Mouse (Mus musculus) NIH3T3 (cell line): Measurements from ENCODE around the gene Trmt61a.
"Not testable (repeated sequence)": the region's sequence is repeated elsewhere in the genome, so short reads cannot be mapped to it uniquely, and the experiment has no call there.

Source experiments
- DNase-seq: peaks from one replicate; pipeline ENCODE4 v3.0.0-alpha.2; 2012; ENCODE audit warnings: low read depth

Trmt61a gene

DNA sequence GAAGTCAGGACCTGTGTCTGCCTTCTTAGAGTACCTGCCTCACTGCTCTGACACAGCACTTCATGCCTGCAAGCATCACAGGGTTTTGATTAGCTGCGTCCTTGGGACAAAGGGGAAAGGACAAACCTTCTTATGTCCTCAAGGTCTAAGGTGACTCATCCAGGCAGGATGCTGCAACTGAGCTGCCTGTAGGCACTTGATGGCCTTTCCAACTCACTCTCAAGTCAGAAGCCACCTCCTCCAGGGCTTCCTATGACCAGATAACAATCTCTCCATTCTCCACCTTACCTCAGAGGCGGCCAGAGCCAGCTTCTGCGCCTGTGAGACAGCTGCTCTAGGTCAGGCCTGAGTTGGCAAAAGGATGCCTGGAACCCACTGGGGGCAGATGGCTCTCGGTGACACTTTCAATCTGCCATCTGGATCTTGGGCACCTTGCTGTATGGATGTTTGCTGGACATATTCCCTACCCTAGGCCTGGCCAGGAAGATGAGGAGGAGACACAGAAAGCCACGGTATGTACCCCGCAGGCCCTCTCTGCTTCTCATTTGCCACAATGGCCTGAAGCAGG lies 20.5 kb downstream of the Trmt61a start:
- DNase-seq, result no peak

- DNase-seq, result no peak
Observed at GRCm38 (mm10) chr12:111699542-111699941, 21.6 kb downstream of the Trmt61a start.

DNA sequence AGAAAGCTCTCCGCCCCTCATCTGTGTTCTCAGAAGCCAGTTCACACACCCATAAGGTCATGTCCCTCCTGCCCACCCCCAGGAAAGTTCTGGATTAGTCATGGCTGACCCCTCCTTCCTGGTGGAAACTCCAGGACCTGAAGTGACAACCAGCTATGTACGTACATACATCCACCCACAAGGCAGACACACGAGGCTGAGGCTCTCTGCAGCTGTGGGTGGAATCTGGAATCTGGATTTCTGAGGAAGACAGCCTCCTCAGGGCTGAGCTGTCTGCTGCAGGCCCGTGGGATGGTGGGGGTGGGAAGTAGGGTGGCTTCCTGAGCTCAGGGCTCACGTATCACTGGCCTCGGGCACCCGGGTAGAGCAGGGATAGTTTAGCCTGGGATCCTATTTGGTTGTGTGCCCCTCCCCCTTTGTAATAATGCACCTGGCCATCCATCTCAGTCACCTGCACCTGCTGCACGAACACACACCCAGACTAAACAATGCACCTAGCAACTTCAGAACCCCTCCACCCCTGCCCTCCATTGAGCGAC lies 23.1 kb downstream of the Trmt61a start:
- DNase-seq, result peak; percentile 37

GRCm38 (mm10) chr12:111703301-111703700 lies 25.4 kb downstream of the Trmt61a start:
- no peak for DNase-seq

GRCm38 (mm10) chr12:111704609-111705008 lies 26.7 kb downstream of the Trmt61a start:
- DNase-seq, result peak; percentile 97

DNA sequence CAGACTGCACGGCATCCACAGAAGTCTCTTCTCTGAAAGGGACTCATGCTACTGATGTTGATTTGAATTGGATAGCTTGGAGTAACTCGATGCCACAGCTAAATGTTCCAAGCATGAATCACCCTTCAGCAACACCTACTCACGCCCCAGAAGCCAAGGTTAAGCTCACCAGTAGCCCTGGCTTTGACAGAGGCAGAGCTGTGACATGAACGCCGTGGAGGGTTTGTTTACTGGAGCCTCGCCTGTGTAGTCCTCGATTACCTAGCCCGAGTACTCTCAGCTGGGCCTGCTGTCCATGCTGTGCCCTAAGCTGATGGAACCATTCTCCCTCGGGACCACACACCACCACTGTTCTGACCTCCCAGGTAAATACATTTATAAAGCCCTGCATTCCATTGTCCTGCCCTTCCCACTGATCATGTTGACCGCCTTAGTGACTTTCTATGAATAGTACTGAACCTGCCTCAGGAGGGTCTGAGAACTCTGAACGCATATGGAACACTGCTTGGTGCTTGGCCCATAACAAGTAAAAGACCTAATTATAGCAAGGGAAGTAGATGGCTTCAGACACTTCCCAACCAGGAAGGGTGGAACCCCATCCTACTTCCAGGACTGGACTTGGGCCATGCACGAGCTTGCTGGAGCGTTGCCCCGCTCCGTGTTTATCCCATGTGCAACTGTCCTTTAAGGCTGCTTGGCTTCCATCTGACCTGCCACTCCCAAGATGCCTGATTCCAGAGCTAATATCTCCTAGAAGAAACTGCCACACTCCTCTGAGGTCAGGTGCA lies 27.5 kb downstream of the Trmt61a start:
- peak; percentile 71 for DNase-seq

- DNase-seq, result no peak
Observed at GRCm38 (mm10) chr12:111708181-111708580, 30.3 kb downstream of the Trmt61a start.

GRCm38 (mm10) chr12:111710091-111710490 lies 32.2 kb downstream of the Trmt61a start:
- DNase-seq, result no peak

- DNase-seq, result peak; percentile 32
Observed at GRCm38 (mm10) chr12:111712476-111712875, 34.6 kb downstream of the Trmt61a start.

GRCm38 (mm10) chr12:111713004-111713651 lies 35.2 kb downstream of the Trmt61a start, which contains the start of the genes Bag5 and Apopt1:
TSS of gene Bag5 (minus strand) at chr12:111713257.
TSS of gene Apopt1 (plus strand) at chr12:111713261.
- peak; percentile 95 for DNase-seq

DNA sequence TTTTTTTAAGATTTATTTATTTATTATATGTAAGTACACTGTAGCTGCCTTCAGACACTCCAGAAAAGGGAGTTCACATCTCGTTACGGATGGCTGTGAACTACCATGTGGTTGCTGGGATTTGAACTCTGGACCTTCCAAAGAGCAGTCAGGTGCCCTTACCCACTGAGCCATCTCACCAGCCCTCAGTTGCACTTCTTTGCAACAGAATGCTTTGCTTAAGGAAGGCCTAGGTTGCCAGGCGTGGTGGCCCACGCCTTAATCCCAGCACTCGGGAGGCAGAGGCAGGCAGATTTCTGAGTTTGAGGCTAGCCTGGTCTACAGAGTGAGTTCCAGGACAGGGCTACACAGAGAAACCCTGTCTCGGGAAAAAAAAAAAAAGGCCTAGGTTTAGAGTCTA lies 36.0 kb downstream of the Trmt61a start:
- DNase-seq, result not testable (repeated sequence)

- DNase-seq, result no peak
Observed at GRCm38 (mm10) chr12:111716505-111716904, 38.6 kb downstream of the Trmt61a start.

- DNase-seq, result no peak
Observed at GRCm38 (mm10) chr12:111718656-111719055, 40.8 kb downstream of the Trmt61a start.

DNA sequence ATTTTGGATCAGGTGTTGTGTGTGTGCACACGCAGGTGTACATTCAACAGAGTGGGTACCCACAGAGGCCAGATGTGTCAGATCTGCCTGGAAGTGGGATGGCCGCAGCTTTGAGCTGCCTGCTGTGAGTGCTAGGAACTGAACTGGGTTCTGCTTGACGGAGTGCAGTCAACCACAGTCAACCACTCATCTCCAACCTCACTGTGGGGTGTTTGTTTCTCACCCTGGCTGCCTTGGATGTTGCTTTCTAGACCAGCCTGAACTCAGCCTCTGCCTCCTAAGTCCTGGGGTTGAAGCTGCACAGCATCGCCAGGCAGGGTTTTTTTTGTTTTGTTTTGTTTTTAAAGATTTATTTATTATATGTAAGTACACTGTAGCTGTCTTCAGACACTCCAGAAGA lies 42.3 kb downstream of the Trmt61a start:
- DNase-seq, result no peak

DNA sequence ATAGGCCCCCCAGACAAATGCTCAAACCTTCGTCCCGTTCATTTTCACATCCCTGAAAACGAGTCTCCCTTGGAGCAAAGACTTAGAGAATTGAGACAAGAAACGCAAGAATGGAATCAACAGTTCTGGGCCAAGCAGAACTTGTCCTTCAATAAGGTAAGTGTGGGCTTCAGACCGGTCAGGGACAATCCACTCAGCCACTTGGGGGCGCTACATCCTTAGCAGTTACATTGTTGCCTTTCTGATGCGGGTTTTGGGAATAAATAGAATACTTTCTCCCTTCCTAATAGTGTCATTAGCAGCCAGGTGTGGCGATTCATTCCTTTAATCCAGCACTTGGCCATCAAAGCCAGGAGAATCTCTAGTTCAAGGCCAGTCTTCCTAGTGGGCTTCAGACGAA lies 44.7 kb downstream of the Trmt61a start:
- DNase-seq, result peak; percentile 60

- no peak for DNase-seq
Observed at GRCm38 (mm10) chr12:111724638-111725337, 46.9 kb downstream of the Trmt61a start.

GRCm38 (mm10) chr12:111725338-111726121 lies 47.6 kb downstream of the Trmt61a start:
- DNase-seq, result no peak

GRCm38 (mm10) chr12:111726122-111726463 lies 48.2 kb downstream of the Trmt61a start:
- DNase-seq, result no peak

GRCm38 (mm10) chr12:111727956-111728355 lies 50.1 kb downstream of the Trmt61a start:
- no peak for DNase-seq

- DNase-seq, result peak; percentile 96
Observed at GRCm38 (mm10) chr12:111731822-111732807, 54.2 kb downstream of the Trmt61a start.
